Mouse (Mus musculus) ZHBTc4 (cell line): ENCODE measurements at regions not wholly inside any gene's neighbourhood (a gene's known extent, or its start where the extent isn't known, plus 50 kb on each side); places are given as distances from the start of the nearest gene placed in this dataset.

Experiments used
- DNase-seq: peaks from one replicate; pipeline ENCODE4 v3.0.0-alpha.2; 2011; ENCODE audit warnings: low read depth, low spot score

DNA sequence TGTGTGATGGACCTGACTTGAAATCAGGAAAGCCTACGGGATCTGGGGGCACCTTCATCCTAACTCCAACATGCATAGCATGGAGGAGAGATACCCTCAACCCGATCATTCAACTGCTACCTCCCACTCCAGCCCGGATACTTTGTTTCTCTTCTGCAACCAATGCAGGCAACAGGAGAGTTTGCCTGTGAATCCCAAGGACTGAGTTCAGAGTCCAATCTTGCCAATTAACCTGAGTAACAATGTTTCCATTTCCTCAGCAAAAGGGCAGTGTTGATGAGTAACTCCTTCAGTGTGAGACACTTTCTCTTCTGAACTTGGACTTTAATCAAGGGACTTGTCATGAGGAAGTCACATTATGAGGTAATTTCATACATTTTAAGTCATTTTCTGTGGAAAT lies 129.1 kb upstream of the Gdf10 start:
- DNase-seq: no peak

GRCm38 (mm10) chr14:33797551-33798303 lies 125.7 kb upstream of the Gdf10 start:
- DNase-seq: no peak

GRCm38 (mm10) chr14:33804321-33804720 lies 119.1 kb upstream of the Gdf10 start:
- DNase-seq: no peak

DNA sequence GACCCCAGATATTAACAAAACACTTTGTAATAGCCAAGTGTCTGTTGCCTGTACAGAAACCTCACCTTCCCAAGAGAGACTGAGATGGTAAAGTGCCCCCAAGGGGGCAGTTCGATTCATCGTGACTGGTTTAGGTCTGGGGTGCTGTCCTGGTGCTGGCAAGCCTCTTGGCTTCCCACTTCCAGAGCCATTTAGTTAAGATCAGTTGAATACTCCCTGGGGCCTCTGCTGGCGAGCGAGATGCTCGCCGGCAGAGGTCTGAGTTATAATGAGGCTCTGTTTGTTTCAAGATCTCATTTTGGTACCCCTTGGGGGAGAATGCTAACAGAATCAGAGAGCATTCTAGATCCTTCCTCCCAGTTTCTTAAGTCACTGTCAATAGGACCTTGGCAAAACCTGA lies 118.7 kb upstream of the Gdf10 start:
- no peak for DNase-seq

- no peak for DNase-seq
Measured at GRCm38 (mm10) chr14:33807196-33807595, 116.2 kb upstream of the Gdf10 start.

DNA sequence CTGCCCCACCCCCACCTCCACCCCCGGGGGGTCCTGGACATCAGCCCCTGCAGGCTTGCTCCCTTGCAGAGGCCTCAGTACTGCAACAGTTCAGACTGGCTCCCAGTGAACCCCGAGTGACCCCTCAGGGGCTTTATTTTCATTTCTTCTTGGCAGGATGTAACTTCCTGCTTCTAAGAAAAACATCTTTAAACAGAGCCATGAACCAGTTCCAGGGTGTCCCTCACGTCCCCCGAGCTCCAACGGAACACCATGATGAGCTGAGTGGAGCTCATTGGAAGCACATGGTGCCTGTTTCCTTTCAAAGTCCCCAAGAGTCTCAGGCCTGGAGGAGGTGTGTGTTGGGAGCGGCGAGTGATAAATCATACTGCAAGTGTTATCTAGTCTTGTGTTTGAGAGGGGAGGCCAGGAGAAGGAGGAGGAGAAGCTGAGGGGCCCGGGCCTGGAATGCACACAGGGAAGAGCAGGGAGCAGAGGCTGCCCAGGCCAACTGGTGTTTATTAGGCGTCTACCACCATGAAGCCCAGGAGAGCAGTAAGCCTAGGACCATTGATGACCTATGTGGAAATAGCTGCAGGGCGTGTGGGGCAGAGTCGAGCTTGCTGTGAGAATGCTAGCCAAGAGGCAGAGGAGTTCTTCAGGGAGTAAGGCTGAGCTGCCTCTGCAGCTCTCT lies 114.7 kb upstream of the Gdf10 start:
- no peak for DNase-seq

DNA sequence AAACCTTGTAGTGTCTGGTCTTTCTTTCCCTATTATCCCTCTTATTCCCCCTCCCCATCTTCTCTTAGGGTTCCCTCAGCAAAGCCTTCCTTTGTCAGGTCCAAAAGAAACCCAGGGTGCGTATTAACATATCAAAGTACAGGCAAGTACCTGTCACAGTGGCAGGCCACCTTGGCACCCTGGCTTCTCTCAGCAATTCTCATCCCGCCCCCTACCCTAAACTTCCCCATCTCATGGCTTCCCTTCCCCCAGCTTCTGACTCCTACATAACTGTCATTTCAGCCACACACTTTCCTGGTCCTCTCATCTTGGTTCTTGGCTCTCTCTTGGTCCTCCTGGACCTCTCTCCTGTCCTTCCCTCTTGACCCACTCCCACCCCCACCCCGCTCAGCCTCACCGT lies 112.8 kb upstream of the Gdf10 start:
- DNase-seq: no peak

GRCm38 (mm10) chr14:33811241-33811640 lies 112.1 kb upstream of the Gdf10 start:
- no peak for DNase-seq

DNA sequence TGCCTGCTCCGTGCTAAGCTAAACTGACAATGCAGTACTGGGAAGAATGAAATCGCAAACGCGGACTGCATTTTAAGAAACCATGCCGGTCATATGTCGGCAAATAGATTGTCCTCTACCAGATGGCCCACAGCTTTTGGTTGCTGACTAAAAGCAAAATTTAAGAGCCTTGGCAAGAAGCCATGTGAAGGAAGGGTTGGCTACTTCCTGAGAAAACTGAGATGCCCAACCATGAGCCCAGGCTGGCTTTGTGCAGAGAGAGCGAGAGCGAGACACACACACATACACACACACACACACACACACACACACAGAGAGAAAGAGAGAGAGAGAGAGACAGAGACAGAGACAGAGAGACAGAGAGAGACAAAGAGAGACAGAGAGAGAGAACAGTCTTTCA lies 111.1 kb upstream of the Gdf10 start:
- DNase-seq: no peak

DNA sequence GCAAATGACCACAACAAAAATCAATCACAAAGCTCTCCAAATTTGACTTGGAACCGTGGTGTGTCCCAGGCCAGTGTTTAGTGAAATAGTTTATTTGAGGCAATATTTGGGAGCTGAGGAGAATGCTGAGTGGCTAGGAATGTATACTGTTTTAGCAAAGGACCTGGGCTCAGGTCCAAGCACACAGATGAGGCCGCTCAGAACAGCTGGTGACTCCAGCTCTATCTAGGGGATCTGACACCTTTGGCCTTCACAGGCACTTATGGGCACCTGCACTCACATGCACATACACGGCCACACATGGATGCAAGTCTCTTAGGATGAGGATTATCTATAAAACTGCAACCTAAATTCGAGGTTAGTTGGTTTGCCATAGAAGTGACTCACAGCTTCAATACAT lies 110.6 kb upstream of the Gdf10 start:
- DNase-seq: no peak

DNA sequence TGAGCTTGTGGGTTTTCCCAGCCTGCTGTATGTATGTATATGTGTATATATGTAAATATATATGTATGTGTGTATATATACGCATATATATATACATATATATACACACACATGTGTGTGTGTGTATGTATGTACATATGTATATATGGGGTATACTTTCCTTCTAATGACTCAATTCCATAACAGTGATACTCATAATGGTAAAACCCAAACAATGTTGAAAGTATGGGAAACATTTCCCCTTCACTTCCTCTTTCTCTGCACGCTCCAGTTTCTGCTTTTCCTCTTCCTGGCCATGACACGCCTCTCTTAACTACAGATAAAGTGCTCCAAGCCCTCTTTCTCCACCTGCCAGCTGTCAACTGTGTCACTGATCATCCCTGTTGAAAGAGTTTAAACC lies 110.1 kb upstream of the Gdf10 start:
- DNase-seq: no peak

- DNase-seq: no peak
Measured at GRCm38 (mm10) chr14:33814107-33814506, 109.3 kb upstream of the Gdf10 start.

GRCm38 (mm10) chr14:33814599-33814998 lies 108.8 kb upstream of the Gdf10 start:
- DNase-seq: no peak

- DNase-seq: no peak
Measured at GRCm38 (mm10) chr14:33820541-33821260, 102.7 kb upstream of the Gdf10 start.

DNA sequence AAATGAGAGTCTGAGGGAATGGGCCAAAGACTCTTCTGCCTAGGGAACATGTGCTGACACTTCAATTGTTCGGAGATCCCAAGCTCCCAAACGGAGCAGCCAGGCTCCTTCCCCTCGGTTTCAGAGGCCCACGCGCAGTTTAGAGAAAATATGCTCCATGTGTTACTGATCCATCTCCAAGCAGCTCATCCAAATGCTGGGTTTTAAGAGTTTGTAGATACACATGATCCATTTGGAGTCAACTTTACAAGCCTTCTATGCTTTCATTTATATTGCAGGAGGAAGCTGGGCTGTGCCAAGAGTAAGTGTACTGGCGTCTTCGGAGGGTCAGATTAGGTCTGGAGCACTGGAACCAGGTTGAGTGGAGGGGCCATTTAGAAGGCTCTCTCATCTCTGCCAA lies 102.0 kb upstream of the Gdf10 start:
- DNase-seq: no peak

DNA sequence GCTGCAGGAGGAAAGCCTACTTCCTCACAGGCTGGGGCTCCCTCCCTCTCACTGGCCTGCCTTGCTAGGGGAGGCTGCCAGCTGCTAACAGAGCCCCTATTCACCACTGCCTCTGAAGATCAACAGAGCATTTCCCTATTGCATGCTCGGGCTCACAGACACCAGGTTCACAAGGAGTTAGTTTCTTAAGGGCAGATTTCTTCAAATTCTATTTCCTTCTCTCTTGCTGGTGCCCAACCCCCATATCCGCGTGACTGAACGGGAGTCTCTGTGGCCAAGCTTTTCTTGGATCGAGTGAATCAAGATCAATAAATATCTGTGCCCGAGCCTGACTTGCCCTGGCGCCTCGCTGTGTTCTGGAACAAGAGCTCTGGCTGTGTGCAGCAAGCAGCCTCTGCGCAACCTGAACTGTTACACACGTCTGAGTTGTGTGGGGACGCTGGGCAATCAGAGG lies 98.9 kb upstream of the Gdf10 start:
- no peak for DNase-seq

DNA sequence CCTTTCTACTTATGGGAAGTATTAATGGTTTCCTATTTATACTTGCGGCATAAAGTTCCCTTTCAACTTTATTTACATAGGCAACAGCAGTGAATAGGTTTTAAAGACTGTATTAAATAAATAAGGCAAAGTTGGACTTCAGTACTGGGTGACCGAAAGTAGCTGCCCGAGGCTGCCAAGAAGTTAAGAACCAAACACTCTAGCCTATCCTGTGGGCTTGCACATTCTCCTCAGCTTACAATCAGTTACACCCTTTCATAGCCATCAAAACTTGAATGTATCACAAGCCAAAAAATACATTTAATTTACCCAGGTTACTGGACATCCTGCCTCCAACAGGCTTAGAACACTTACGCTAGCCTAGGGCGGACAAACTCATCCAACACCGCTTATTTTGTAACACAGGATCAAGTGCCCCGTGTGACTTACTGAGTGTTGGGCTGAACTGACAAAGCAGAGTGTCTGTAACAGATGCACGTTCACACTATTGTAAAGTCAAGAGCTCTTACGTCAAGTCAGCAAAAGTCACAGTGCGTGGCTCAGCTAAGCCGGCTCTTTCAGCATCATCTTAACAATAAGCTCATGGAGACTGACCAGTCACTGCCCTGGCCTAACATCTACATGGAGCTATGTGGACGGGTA lies 97.3 kb upstream of the Gdf10 start:
- no peak for DNase-seq

- no peak for DNase-seq
Measured at GRCm38 (mm10) chr14:33832650-33833319, 90.6 kb upstream of the Gdf10 start.

DNA sequence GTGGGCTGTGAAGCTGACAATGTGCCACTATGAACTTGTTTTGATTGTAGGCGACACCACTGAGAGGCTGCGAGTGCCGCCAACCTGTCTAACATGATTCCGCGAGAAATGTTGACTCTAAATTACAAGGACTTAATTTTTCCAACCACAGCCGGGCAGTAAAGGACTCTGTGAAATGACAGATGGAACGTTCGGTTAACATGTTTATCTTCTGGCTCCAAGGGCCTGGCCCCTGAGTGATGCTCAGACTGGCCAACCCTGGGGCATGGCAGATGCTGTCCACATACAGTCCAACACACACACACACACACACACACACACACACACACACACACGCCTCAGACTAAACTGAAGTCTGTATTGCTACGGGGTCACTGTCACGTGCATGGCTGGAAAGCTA lies 87.0 kb upstream of the Gdf10 start:
- DNase-seq: no peak

- no peak for DNase-seq
Measured at GRCm38 (mm10) chr14:33841821-33842220, 81.6 kb upstream of the Gdf10 start.

DNA sequence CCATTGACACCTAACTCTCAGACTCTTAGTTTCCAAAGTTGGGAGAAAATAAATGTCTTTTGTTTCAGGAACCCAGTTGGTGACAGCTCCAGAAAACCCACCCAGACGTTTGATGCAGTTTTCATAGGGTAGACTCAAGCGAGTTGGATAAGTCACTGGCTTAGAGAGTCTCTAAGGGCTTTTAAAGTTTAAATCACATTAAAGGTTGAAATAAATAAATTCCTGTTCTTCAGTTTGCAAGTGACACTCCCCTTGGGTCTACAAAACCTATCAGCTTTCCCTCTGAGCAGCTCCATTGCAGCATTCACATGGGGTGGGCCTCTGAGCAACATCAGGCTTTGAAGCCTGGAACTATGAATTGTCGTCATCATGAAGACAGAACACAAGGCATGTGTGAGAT lies 69.9 kb upstream of the Gdf10 start:
- no peak for DNase-seq

- no peak for DNase-seq
Measured at GRCm38 (mm10) chr14:33854181-33854580, 69.2 kb upstream of the Gdf10 start.
